ENCODE assay signal across 20 mouse cellular contexts in the genomic region with DNA sequence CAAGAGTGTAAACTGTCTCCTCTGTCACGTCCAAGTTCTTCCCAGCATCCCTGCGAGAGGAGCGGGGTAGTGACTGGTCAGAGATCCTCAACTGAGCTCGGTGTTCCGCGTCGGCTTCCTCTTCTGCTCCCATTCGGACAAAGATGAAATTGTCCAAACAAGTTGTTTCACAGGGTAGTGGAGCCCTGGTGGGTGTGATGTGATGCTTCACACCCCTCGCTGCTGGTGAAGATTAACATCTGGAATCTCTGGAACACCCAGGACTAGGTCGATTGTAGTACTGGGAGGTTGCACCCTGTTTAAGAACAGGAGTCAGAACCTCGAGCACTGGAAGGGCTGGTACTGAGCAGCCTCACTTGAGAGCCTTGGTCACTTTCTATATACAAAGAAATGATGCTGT.
DNase-seq lines count a peak whose midpoint lies in the region; ATAC-seq lines count a peak whose summit lies in the region.
"Had no signal": no experiment of that assay in that cellular context is flagged by ENCODE, and none has a peak within 500 bp of the region (broad histone marks: within the 10 kb centered on the region; RNA-seq: fewer than 3 reads in every experiment).

No protein-coding gene starts in this region.

- H3K4me2 ChIP-seq in heart, embryonic 12.5 days: no peak overlapping the region
- H3K4me2 ChIP-seq: hindbrain, embryonic 15.5 days had no signal

- no peaks in the 10 kb centered on the region for H3K4me1 ChIP-seq in heart, embryonic 12.5 days (replicated peaks)
- H3K4me1 ChIP-seq: hindbrain, embryonic 15.5 days; midbrain, embryonic 10.5 days had no signal

- H3K27me3 ChIP-seq in heart, embryonic 12.5 days (replicated peaks): no peaks in the 10 kb centered on the region
- H3K27me3 ChIP-seq: hindbrain, embryonic 15.5 days had no signal

- H3K9ac ChIP-seq in heart, embryonic 12.5 days: no peak overlapping the region
- H3K9ac ChIP-seq: hindbrain, embryonic 15.5 days; liver, postnatal 0 days had no signal

- ATAC-seq in heart, embryonic 12.5 days (ENCODE audit: insufficient number of reproducible peaks, low FRiP score): no peak
- no peak for ATAC-seq in activated CD4-positive, CD25-positive, alpha-beta regulatory T cell, adult 4 months
- ATAC-seq: forebrain, embryonic 16.5 days; liver, postnatal 0 days had no signal

- H3K9me3 ChIP-seq in heart, embryonic 12.5 days (replicated peaks): peaks cover 4% of the 10 kb centered on the region
- H3K9me3 ChIP-seq: hindbrain, embryonic 15.5 days; midbrain, embryonic 10.5 days had no signal

- no peaks in the 10 kb centered on the region for H3K36me3 ChIP-seq in heart, embryonic 12.5 days
- H3K36me3 ChIP-seq: hindbrain, embryonic 15.5 days; midbrain, embryonic 10.5 days had no signal

- no peak overlapping the region for H3K27ac ChIP-seq in heart, embryonic 12.5 days (ENCODE audit: poor library complexity, severe bottlenecking)
- H3K27ac ChIP-seq: hindbrain, embryonic 15.5 days; midbrain, embryonic 10.5 days had no signal

- no peak overlapping the region for H3K4me3 ChIP-seq in heart, embryonic 12.5 days
- H3K4me3 ChIP-seq: hindbrain, embryonic 15.5 days; midbrain, embryonic 10.5 days had no signal

- DNase-seq in heart, adult 18-20 months: peak; percentile 38 to 42
- DNase-seq in urinary bladder, postnatal 14 days (ENCODE audit: low spot score): peak; percentile 44
- DNase-seq in urinary bladder, adult 2 months (ENCODE audit: low spot score): no peak
- DNase-seq in lung, postnatal 25 days (ENCODE audit: low spot score): peak; percentile 58
- DNase-seq in cerebellum, adult 9-11 months: no peak
- no peak for DNase-seq in left cerebral cortex, adult 8-10 months (ENCODE audit: low spot score in 2 of 2)
- DNase-seq: adrenal gland, adult 8-10 months; cerebellum, adult 11-12 months; gastrocnemius, postnatal 14 days; kidney, adult 18-20 months; layer of hippocampus, adult 9-11 months; liver; liver, postnatal 0 days; right cerebral cortex, adult 18-20 months; thymus, postnatal 14 days had no signal

- 69% methylated on average over 11 of the region's 11 CpGs for WGBS in heart, embryonic 12.5 days

Comparison
In these comparisons a context has a peak if more than half of its experiments do, and no peak if none do; other contexts are left out.
1. DNase-seq: peak in heart, adult 18-20 months (2 of 2), urinary bladder, postnatal 14 days (single experiment) and lung, postnatal 25 days (single experiment); none in urinary bladder, adult 2 months (single experiment), cerebellum, adult 9-11 months (single experiment) and left cerebral cortex, adult 8-10 months (0 of 2).